Comparison of ENCODE assay signal across 25 mouse cellular contexts in genomic region chr6:148133536-148133935, GRCm38 (mm10).
DNase-seq lines count a peak whose midpoint lies in the region; ATAC-seq and TF ChIP-seq lines count a peak whose summit lies in the region.
"Had no signal": no experiment of that assay in that cellular context is flagged by ENCODE, and none has a peak within 500 bp of the region (broad histone marks: within the 10 kb centered on the region; RNA-seq: fewer than 3 reads in every experiment).

No protein-coding gene starts in this region.

- H3K36me3 ChIP-seq in forebrain, embryonic 15.5 days: no peaks in the 10 kb centered on the region
- H3K36me3 ChIP-seq in forebrain, embryonic 13.5 days (ENCODE audit: poor library complexity, severe bottlenecking): no peaks in the 10 kb centered on the region
- no peaks in the 10 kb centered on the region for H3K36me3 ChIP-seq in forebrain, postnatal 0 days (ENCODE audit: insufficient read depth)
- H3K36me3 ChIP-seq in forebrain, embryonic 10.5 days (replicated peaks): no peaks in the 10 kb centered on the region
- H3K36me3 ChIP-seq: embryonic facial prominence, embryonic 13.5 days; embryonic facial prominence, embryonic 15.5 days; forebrain, embryonic 12.5 days; G1E had no signal

- 0 out of 2 replicates have a peak, but pooled peaks cover 3% of the 10 kb centered on the region for H3K27me3 ChIP-seq in forebrain, embryonic 15.5 days
- peaks cover 2% of the 10 kb centered on the region; the same call in 1 of the 2 replicates for H3K27me3 ChIP-seq in forebrain, embryonic 13.5 days
- no peaks in the 10 kb centered on the region for H3K27me3 ChIP-seq in forebrain, postnatal 0 days (ENCODE audit: insufficient read depth, low read length)
- H3K27me3 ChIP-seq in forebrain, embryonic 10.5 days (ENCODE audit: poor library complexity, severe bottlenecking): no peaks in the 10 kb centered on the region
- H3K27me3 ChIP-seq: CH12.LX; embryonic facial prominence, embryonic 15.5 days had no signal

- no peaks in the 10 kb centered on the region for H3K9me3 ChIP-seq in forebrain, embryonic 15.5 days
- no peaks in the 10 kb centered on the region for H3K9me3 ChIP-seq in forebrain, embryonic 13.5 days (replicated peaks)
- no peaks in the 10 kb centered on the region for H3K9me3 ChIP-seq in forebrain, postnatal 0 days (ENCODE audit: low read length)
- no peaks in the 10 kb centered on the region for H3K9me3 ChIP-seq in forebrain, embryonic 10.5 days
- H3K9me3 ChIP-seq: embryonic facial prominence, embryonic 13.5 days; embryonic facial prominence, embryonic 15.5 days; forebrain, embryonic 12.5 days; G1E had no signal

- peak; percentile 11 for DNase-seq in forebrain, postnatal 0 days
- no peak for DNase-seq in forebrain, embryonic 10.5 days (ENCODE audit: extremely low spot score, low spot score)
- peak; percentile 13 for DNase-seq in brain, embryonic 14.5 days (ENCODE audit: low read depth)
- DNase-seq: adrenal gland, adult 8-10 months; adrenal gland, postnatal 14 days; adrenal gland, postnatal 36 days; B cell, adult 2 months; cerebellum, adult 11 months; cerebellum, adult 18-20 months; cerebellum, adult 8-10 months; cerebellum, adult 9-11 months; cerebellum, postnatal 14 days; cerebellum, postnatal 36 days; embryo, embryonic 11 days had no signal

- peak; percentile 24 for ATAC-seq in forebrain, embryonic 15.5 days (replicated peaks)
- ATAC-seq in forebrain, embryonic 13.5 days: no peak
- peak; percentile 61 for ATAC-seq in forebrain, postnatal 0 days
- ATAC-seq: activated CD4-positive, CD25-positive, alpha-beta regulatory T cell, adult 4 months; CD4-positive, CD25-positive, alpha-beta regulatory T cell, adult 4 months; Patski had no signal

- no peak for TF ChIP-seq POLR2A in brain, embryonic 14.5 days (IDR thresholded peaks at IDR 0.05; ENCODE audit: borderline replicate concordance, extremely low read depth, insufficient read depth, insufficient read length, poor library complexity, severe bottlenecking)

- H3K4me3 ChIP-seq in forebrain, embryonic 15.5 days: no peak overlapping the region
- no peak overlapping the region for H3K4me3 ChIP-seq in forebrain, embryonic 13.5 days
- H3K4me3 ChIP-seq in forebrain, postnatal 0 days (ENCODE audit: low read depth, low read length): no peak overlapping the region
- no peak overlapping the region for H3K4me3 ChIP-seq in forebrain, embryonic 10.5 days
- H3K4me3 ChIP-seq: embryonic facial prominence, embryonic 13.5 days; embryonic facial prominence, embryonic 15.5 days; erythroblast, embryonic 14.5 days; forebrain, embryonic 12.5 days had no signal

- no peak overlapping the region for H3K4me2 ChIP-seq in forebrain, embryonic 15.5 days (replicated peaks)
- H3K4me2 ChIP-seq in forebrain, embryonic 13.5 days: no peak overlapping the region
- no peak overlapping the region for H3K4me2 ChIP-seq in forebrain, postnatal 0 days (ENCODE audit: low read depth)
- H3K4me2 ChIP-seq: embryonic facial prominence, embryonic 13.5 days; embryonic facial prominence, embryonic 15.5 days; forebrain, embryonic 12.5 days had no signal

- TF ChIP-seq CTCF in forebrain, postnatal 0 days (IDR thresholded peaks at IDR 0.05; ENCODE audit: low read depth): no peak
- no peak for TF ChIP-seq CTCF in brain, embryonic 14.5 days (IDR thresholded peaks at IDR 0.05; ENCODE audit: borderline replicate concordance, extremely low read depth, insufficient read depth, insufficient read length)

- no peak overlapping the region for H3K9ac ChIP-seq in forebrain, embryonic 15.5 days (replicated peaks)
- H3K9ac ChIP-seq in forebrain, embryonic 13.5 days: no peak overlapping the region
- H3K9ac ChIP-seq in forebrain, postnatal 0 days: no peak overlapping the region
- H3K9ac ChIP-seq: embryonic facial prominence, embryonic 13.5 days; embryonic facial prominence, embryonic 15.5 days; forebrain, embryonic 12.5 days had no signal

- peaks cover 9% of the 10 kb centered on the region; the same call in 1 of the 2 replicates for H3K4me1 ChIP-seq in forebrain, embryonic 15.5 days
- H3K4me1 ChIP-seq in forebrain, embryonic 13.5 days: peaks cover 14% of the 10 kb centered on the region
- H3K4me1 ChIP-seq in forebrain, postnatal 0 days (ENCODE audit: insufficient read depth): no peaks in the 10 kb centered on the region
- H3K4me1 ChIP-seq in forebrain, embryonic 10.5 days: peaks cover 18% of the 10 kb centered on the region
- H3K4me1 ChIP-seq: embryonic facial prominence, embryonic 13.5 days; embryonic facial prominence, embryonic 15.5 days had no signal

- no peak overlapping the region for H3K27ac ChIP-seq in forebrain, embryonic 15.5 days (replicated peaks)
- no peak overlapping the region; the same call in 1 of the 2 replicates for H3K27ac ChIP-seq in forebrain, embryonic 13.5 days
- H3K27ac ChIP-seq in forebrain, postnatal 0 days (ENCODE audit: low read depth, low read length): no peak overlapping the region
- H3K27ac ChIP-seq in forebrain, embryonic 10.5 days: no peak overlapping the region
- H3K27ac ChIP-seq: embryonic facial prominence, embryonic 13.5 days; embryonic facial prominence, embryonic 15.5 days; forebrain, embryonic 12.5 days had no signal
